Mouse (Mus musculus): ENCODE data around the gene Rab22a. TPM values are rescaled to one million over a fixed set of nuclear protein-coding genes. Genes with fewer than 3 reads are reported as not detected.

Rab22a gene
- polyA plus RNA-seq, 1 experiment from 2014 or later, result 33.0 TPM

- Histone ChIP-seq H3K27me3 (replicated peaks; ENCODE audit: control insufficient read depth, insufficient read depth, low read length) (no peaks in the 10 kb centered on the region), H3K4me2 (ENCODE audit: low read length) (no peak overlapping the region), H3K4me1 (replicated peaks; ENCODE audit: control insufficient read depth, insufficient read depth, low read length) (no peaks in the 10 kb centered on the region; the same call in 1 of the 2 replicates), H3K27ac (ENCODE audit: low read depth) (no peak overlapping the region), H3K36me3 (ENCODE audit: control insufficient read depth, insufficient read depth, low read length) (peaks cover 2% of the 10 kb centered on the region; the same call in 1 of the 2 replicates), H3K9ac (ENCODE audit: low read length) (no peak overlapping the region), H3K4me3 (ENCODE audit: low read depth, low read length) (no peak overlapping the region), H3K9me3 (ENCODE audit: control insufficient read depth, low read length) (no peaks in the 10 kb centered on the region)
- ATAC-seq (replicated peaks; ENCODE audit: low FRiP score, low TSS enrichment, low read depth) (no peak), DNase-seq (ENCODE audit: low spot score) (no peak)
- 61% methylated on average over 3 of the region's 3 CpGs for WGBS
Observed at GRCm38 (mm10) chr2:173679217-173679616, 19.7 kb downstream of the Rab22a start.

- Histone ChIP-seq H3K4me3 (ENCODE audit: low read depth, low read length) (no peak overlapping the region), H3K36me3 (ENCODE audit: control insufficient read depth, insufficient read depth, low read length) (no peaks in the 10 kb centered on the region), H3K4me1 (replicated peaks; ENCODE audit: control insufficient read depth, insufficient read depth, low read length) (no peaks in the 10 kb centered on the region; the same call in 1 of the 2 replicates), H3K9me3 (ENCODE audit: control insufficient read depth, low read length) (no peaks in the 10 kb centered on the region), H3K4me2 (ENCODE audit: low read length) (no peak overlapping the region), H3K27ac (ENCODE audit: low read depth) (no peak overlapping the region), H3K27me3 (replicated peaks; ENCODE audit: control insufficient read depth, insufficient read depth, low read length) (no peaks in the 10 kb centered on the region), H3K9ac (ENCODE audit: low read length) (no peak overlapping the region)
- ATAC-seq (replicated peaks; ENCODE audit: low FRiP score, low TSS enrichment, low read depth) (no peak), DNase-seq (ENCODE audit: low spot score) (no peak)
- 57% methylated on average over 1 of the region's 1 CpGs for WGBS
Observed at GRCm38 (mm10) chr2:173680153-173680552, 20.6 kb downstream of the Rab22a start.

- H3K4me1 ChIP-seq (replicated peaks; ENCODE audit: control insufficient read depth, insufficient read depth, low read length), result peaks cover 2% of the 10 kb centered on the region; the same call in 1 of the 2 replicates
- no peak overlapping the region for H3K9ac ChIP-seq (ENCODE audit: low read length)
- H3K36me3 ChIP-seq (ENCODE audit: control insufficient read depth, insufficient read depth, low read length), result no peaks in the 10 kb centered on the region
- no peak overlapping the region for H3K4me3 ChIP-seq (ENCODE audit: low read depth, low read length)
- 58% methylated on average over 10 of the region's 10 CpGs for WGBS
- no peak overlapping the region for H3K27ac ChIP-seq (ENCODE audit: low read depth)
- no peak for ATAC-seq (replicated peaks; ENCODE audit: low FRiP score, low TSS enrichment, low read depth)
- H3K9me3 ChIP-seq (ENCODE audit: control insufficient read depth, low read length), result no peaks in the 10 kb centered on the region
- H3K4me2 ChIP-seq (ENCODE audit: low read length), result no peak overlapping the region
- no peaks in the 10 kb centered on the region for H3K27me3 ChIP-seq (replicated peaks; ENCODE audit: control insufficient read depth, insufficient read depth, low read length)
- DNase-seq (ENCODE audit: low spot score), result no peak
Observed at GRCm38 (mm10) chr2:173682773-173683172, 23.2 kb downstream of the Rab22a start.

GRCm38 (mm10) chr2:173685781-173686361 is 26.3 kb downstream of the Rab22a start:
- ATAC-seq (replicated peaks; ENCODE audit: low FRiP score, low TSS enrichment, low read depth), result no peak
- no peak for DNase-seq (ENCODE audit: low spot score)
- 84% methylated on average over 3 of the region's 3 CpGs for WGBS
- Histone ChIP-seq H3K27ac (ENCODE audit: low read depth) (no peak overlapping the region), H3K4me1 (replicated peaks; ENCODE audit: control insufficient read depth, insufficient read depth, low read length) (0 out of 2 replicates have a peak, but pooled peaks cover 2% of the 10 kb centered on the region), H3K36me3 (ENCODE audit: control insufficient read depth, insufficient read depth, low read length) (peaks cover 23% of the 10 kb centered on the region), H3K4me2 (ENCODE audit: low read length) (no peak overlapping the region), H3K9me3 (ENCODE audit: control insufficient read depth, low read length) (no peaks in the 10 kb centered on the region), H3K4me3 (ENCODE audit: low read depth, low read length) (no peak overlapping the region), H3K9ac (ENCODE audit: low read length) (no peak overlapping the region), H3K27me3 (replicated peaks; ENCODE audit: control insufficient read depth, insufficient read depth, low read length) (no peaks in the 10 kb centered on the region)

- Histone ChIP-seq H3K9me3 (ENCODE audit: control insufficient read depth, low read length) (no peaks in the 10 kb centered on the region), H3K36me3 (ENCODE audit: control insufficient read depth, insufficient read depth, low read length) (peaks cover 24% of the 10 kb centered on the region), H3K27me3 (replicated peaks; ENCODE audit: control insufficient read depth, insufficient read depth, low read length) (no peaks in the 10 kb centered on the region), H3K27ac (ENCODE audit: low read depth) (no peak overlapping the region), H3K4me1 (replicated peaks; ENCODE audit: control insufficient read depth, insufficient read depth, low read length) (0 out of 2 replicates have a peak, but pooled peaks cover 2% of the 10 kb centered on the region), H3K4me2 (ENCODE audit: low read length) (no peak overlapping the region), H3K9ac (ENCODE audit: low read length) (no peak overlapping the region), H3K4me3 (ENCODE audit: low read depth, low read length) (no peak overlapping the region)
- ATAC-seq (replicated peaks; ENCODE audit: low FRiP score, low TSS enrichment, low read depth) (no peak), DNase-seq (ENCODE audit: low spot score) (no peak)
- 81% methylated on average over 5 of the region's 5 CpGs for WGBS
Observed at GRCm38 (mm10) chr2:173687363-173687762, 27.8 kb downstream of the Rab22a start.

- Histone ChIP-seq H3K36me3 (ENCODE audit: control insufficient read depth, insufficient read depth, low read length) (peaks cover 30% of the 10 kb centered on the region), H3K9ac (ENCODE audit: low read length) (no peak overlapping the region), H3K4me1 (replicated peaks; ENCODE audit: control insufficient read depth, insufficient read depth, low read length) (0 out of 2 replicates have a peak, but pooled peaks cover 2% of the 10 kb centered on the region), H3K4me3 (ENCODE audit: low read depth, low read length) (no peak overlapping the region), H3K27ac (ENCODE audit: low read depth) (no peak overlapping the region), H3K9me3 (ENCODE audit: control insufficient read depth, low read length) (no peaks in the 10 kb centered on the region), H3K27me3 (replicated peaks; ENCODE audit: control insufficient read depth, insufficient read depth, low read length) (no peaks in the 10 kb centered on the region), H3K4me2 (ENCODE audit: low read length) (no peak overlapping the region)
- ATAC-seq (replicated peaks; ENCODE audit: low FRiP score, low TSS enrichment, low read depth) (no peak), DNase-seq (ENCODE audit: low spot score) (no peak)
Observed at GRCm38 (mm10) chr2:173689835-173690234, 30.3 kb downstream of the Rab22a start.

- Histone ChIP-seq H3K36me3 (ENCODE audit: control insufficient read depth, insufficient read depth, low read length) (peaks cover 49% of the 10 kb centered on the region), H3K4me1 (replicated peaks; ENCODE audit: control insufficient read depth, insufficient read depth, low read length) (peaks cover 9% of the 10 kb centered on the region; the same call in 1 of the 2 replicates), H3K9me3 (ENCODE audit: control insufficient read depth, low read length) (no peaks in the 10 kb centered on the region), H3K4me3 (ENCODE audit: low read depth, low read length) (no peak overlapping the region), H3K27ac (ENCODE audit: low read depth) (no peak overlapping the region), H3K27me3 (replicated peaks; ENCODE audit: control insufficient read depth, insufficient read depth, low read length) (no peaks in the 10 kb centered on the region), H3K9ac (ENCODE audit: low read length) (no peak overlapping the region), H3K4me2 (ENCODE audit: low read length) (no peak overlapping the region)
- WGBS, result 69% methylated on average over 6 of the region's 6 CpGs
- DNase-seq (ENCODE audit: low spot score) (no peak), ATAC-seq (replicated peaks; ENCODE audit: low FRiP score, low TSS enrichment, low read depth) (no peak)
Observed at GRCm38 (mm10) chr2:173691748-173692147, 32.2 kb downstream of the Rab22a start.

GRCm38 (mm10) chr2:173692693-173693092 is 33.1 kb downstream of the Rab22a start:
- H3K4me3 ChIP-seq (ENCODE audit: low read depth, low read length), result no peak overlapping the region
- H3K36me3 ChIP-seq (ENCODE audit: control insufficient read depth, insufficient read depth, low read length), result peaks cover 59% of the 10 kb centered on the region
- peaks cover 10% of the 10 kb centered on the region; the same call in 1 of the 2 replicates for H3K4me1 ChIP-seq (replicated peaks; ENCODE audit: control insufficient read depth, insufficient read depth, low read length)
- no peak overlapping the region for H3K9ac ChIP-seq (ENCODE audit: low read length)
- H3K9me3 ChIP-seq (ENCODE audit: control insufficient read depth, low read length), result no peaks in the 10 kb centered on the region
- 76% methylated on average over 2 of the region's 2 CpGs for WGBS
- H3K4me2 ChIP-seq (ENCODE audit: low read length), result no peak overlapping the region
- H3K27ac ChIP-seq (ENCODE audit: low read depth), result no peak overlapping the region
- H3K27me3 ChIP-seq (replicated peaks; ENCODE audit: control insufficient read depth, insufficient read depth, low read length), result no peaks in the 10 kb centered on the region
- no peak for ATAC-seq (replicated peaks; ENCODE audit: low FRiP score, low TSS enrichment, low read depth)
- DNase-seq (ENCODE audit: low spot score), result no peak

GRCm38 (mm10) chr2:173698850-173699249 is 39.3 kb downstream of the Rab22a start:
- Histone ChIP-seq H3K9me3 (ENCODE audit: control insufficient read depth, low read length) (no peaks in the 10 kb centered on the region), H3K4me3 (ENCODE audit: low read depth, low read length) (no peak overlapping the region), H3K4me2 (ENCODE audit: low read length) (no peak overlapping the region), H3K4me1 (replicated peaks; ENCODE audit: control insufficient read depth, insufficient read depth, low read length) (peaks cover 20% of the 10 kb centered on the region), H3K9ac (ENCODE audit: low read length) (no peak overlapping the region), H3K36me3 (ENCODE audit: control insufficient read depth, insufficient read depth, low read length) (peaks cover 76% of the 10 kb centered on the region), H3K27me3 (replicated peaks; ENCODE audit: control insufficient read depth, insufficient read depth, low read length) (no peaks in the 10 kb centered on the region), H3K27ac (ENCODE audit: low read depth) (no peak overlapping the region)
- ATAC-seq (replicated peaks; ENCODE audit: low FRiP score, low TSS enrichment, low read depth), result no peak
- WGBS, result 81% methylated on average over 3 of the region's 3 CpGs
- DNase-seq (ENCODE audit: low spot score), result no peak
